Mouse (Mus musculus): ENCODE measurements around the gene Teddm2.

DNA sequence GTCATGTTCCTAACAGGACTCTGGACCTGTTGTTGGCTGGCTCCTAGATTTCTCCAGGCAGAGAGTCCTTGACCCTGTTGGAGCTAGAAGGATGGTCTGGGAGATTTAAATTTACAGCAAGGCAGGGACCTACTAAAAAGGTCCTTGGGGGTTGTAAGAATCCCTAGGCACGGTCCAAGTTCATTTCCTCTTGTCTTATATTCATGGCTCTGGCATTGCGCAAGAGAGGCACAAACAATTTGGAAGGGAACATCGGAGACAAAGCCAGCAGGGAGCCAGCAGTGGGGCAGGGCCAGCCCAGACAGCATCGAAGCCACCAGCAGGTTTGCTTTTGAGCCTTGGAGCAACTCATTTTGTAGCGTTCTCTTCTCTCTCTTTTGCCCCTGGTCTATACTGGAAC, 45.2 kb upstream of the Teddm2 start:
- TF ChIP-seq CTCF (IDR thresholded peaks at IDR 0.05; ENCODE audit: insufficient read depth, low read depth, low read length): no peak
- TF ChIP-seq POLR2A (IDR thresholded peaks at IDR 0.05; ENCODE audit: insufficient read depth, low read depth, low read length): no peak

All from olfactory bulb, adult 2 months (tissue).